Mouse (Mus musculus): ENCODE measurements around the gene Ppp1r21. TPM values are rescaled to one million over a fixed set of nuclear protein-coding genes. Genes with fewer than 3 reads are reported as not detected.

Gene Ppp1r21
- polyA plus RNA-seq, 1 experiment from 2014 or later: 19.6 TPM

DNA sequence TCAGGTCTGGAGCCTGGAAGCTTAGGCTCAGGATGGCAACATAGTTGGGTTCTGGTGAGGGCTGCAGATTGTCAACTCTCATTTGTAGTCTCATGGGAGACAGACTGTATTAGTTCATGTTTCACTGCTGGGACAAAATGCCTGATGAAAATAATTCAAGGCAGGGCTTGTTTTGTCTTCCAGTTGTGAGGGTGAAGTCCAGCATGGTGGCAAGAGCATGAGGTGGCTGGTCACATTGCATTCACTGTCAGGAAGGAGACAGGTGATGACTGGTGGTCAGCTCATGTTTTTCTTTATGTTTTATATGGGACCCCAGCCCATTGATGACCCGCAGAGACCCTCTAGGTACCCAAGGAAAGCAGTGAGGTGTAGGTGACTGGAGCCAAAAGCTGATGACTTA, 92.8 kb downstream of the Ppp1r21 start:
- H3K4me2 ChIP-seq (ENCODE audit: low read depth, low read length): no peak overlapping the region
- WGBS: 84% methylated on average over 1 of the region's 1 CpGs
- no peak overlapping the region for H3K9ac ChIP-seq (ENCODE audit: low read length)
- H3K4me1 ChIP-seq (ENCODE audit: control insufficient read depth, insufficient read depth, low read length): peaks cover 24% of the 10 kb centered on the region
- peaks cover 4% of the 10 kb centered on the region; the same call in 1 of the 2 replicates for H3K36me3 ChIP-seq (ENCODE audit: control insufficient read depth, insufficient read depth, low read length)
- ATAC-seq (ENCODE audit: insufficient read depth, low FRiP score): no peak
- H3K27ac ChIP-seq (ENCODE audit: low read length): no peak overlapping the region
- H3K9me3 ChIP-seq (replicated peaks; ENCODE audit: control insufficient read depth, low read length): no peaks in the 10 kb centered on the region
- H3K27me3 ChIP-seq (ENCODE audit: control insufficient read depth, insufficient read depth, low read length): no peaks in the 10 kb centered on the region
- H3K4me3 ChIP-seq (replicated peaks; ENCODE audit: low read length): no peak overlapping the region

DNA sequence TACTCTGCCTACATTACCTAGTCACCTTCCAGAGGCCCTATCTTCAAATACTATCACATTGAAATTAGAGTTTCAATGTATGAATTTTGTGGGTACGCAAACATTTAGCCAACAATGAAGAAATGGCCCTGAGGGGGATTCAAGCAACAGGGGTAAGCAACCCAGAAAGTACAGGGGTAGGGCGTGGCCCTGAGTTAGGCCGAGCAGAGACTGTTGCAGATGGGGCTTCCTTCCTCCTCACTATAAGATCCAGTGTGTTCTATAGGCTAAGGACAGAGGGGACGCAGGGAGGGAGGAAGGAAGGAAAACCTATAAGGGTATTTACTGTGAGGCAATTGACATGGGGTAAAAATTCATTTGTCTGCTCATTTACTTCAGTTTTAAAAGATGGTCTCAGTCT, 94.5 kb downstream of the Ppp1r21 start:
- peaks cover 4% of the 10 kb centered on the region; the same call in 1 of the 2 replicates for H3K36me3 ChIP-seq (ENCODE audit: control insufficient read depth, insufficient read depth, low read length)
- no peak overlapping the region for H3K4me2 ChIP-seq (ENCODE audit: low read depth, low read length)
- no peak for ATAC-seq (ENCODE audit: insufficient read depth, low FRiP score)
- H3K27ac ChIP-seq (ENCODE audit: low read length): no peak overlapping the region
- H3K4me3 ChIP-seq (replicated peaks; ENCODE audit: low read length): no peak overlapping the region
- H3K9me3 ChIP-seq (replicated peaks; ENCODE audit: control insufficient read depth, low read length): no peaks in the 10 kb centered on the region
- H3K4me1 ChIP-seq (ENCODE audit: control insufficient read depth, insufficient read depth, low read length): peaks cover 38% of the 10 kb centered on the region
- 83% methylated on average over 4 of the region's 4 CpGs for WGBS
- H3K27me3 ChIP-seq (ENCODE audit: control insufficient read depth, insufficient read depth, low read length): no peaks in the 10 kb centered on the region
- H3K9ac ChIP-seq (ENCODE audit: low read length): no peak overlapping the region

DNA sequence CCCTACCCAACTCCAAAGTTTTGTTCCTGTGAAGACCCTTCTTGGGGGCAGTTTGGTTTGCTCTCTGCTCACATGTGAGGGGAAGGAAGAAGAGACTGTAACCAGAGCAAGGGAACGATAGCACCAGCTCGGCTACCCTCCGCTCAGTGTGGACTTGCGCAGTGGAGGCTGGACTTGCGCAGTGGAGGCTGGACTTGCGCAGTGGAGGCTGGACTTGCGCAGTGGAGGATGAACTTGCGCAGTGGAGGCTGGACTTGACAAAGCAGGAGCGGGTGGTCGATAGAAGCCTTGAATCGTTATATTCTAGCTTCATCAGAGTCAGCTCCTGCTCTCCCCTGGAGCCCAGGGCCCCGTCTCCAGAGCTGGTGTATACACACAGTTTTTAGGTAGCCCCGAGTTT, 95.4 kb downstream of the Ppp1r21 start:
- Histone ChIP-seq H3K27ac (ENCODE audit: low read length) (peak overlapping the region; percentile 78), H3K4me3 (replicated peaks; ENCODE audit: low read length) (no peak overlapping the region), H3K4me1 (ENCODE audit: control insufficient read depth, insufficient read depth, low read length) (peaks cover 48% of the 10 kb centered on the region), H3K36me3 (ENCODE audit: control insufficient read depth, insufficient read depth, low read length) (peaks cover 4% of the 10 kb centered on the region; the same call in 1 of the 2 replicates), H3K9ac (ENCODE audit: low read length) (no peak overlapping the region), H3K27me3 (ENCODE audit: control insufficient read depth, insufficient read depth, low read length) (no peaks in the 10 kb centered on the region), H3K9me3 (replicated peaks; ENCODE audit: control insufficient read depth, low read length) (no peaks in the 10 kb centered on the region), H3K4me2 (ENCODE audit: low read depth, low read length) (no peak overlapping the region)
- no peak for ATAC-seq (ENCODE audit: insufficient read depth, low FRiP score)
- 90% methylated on average over 13 of the region's 13 CpGs for WGBS

DNA sequence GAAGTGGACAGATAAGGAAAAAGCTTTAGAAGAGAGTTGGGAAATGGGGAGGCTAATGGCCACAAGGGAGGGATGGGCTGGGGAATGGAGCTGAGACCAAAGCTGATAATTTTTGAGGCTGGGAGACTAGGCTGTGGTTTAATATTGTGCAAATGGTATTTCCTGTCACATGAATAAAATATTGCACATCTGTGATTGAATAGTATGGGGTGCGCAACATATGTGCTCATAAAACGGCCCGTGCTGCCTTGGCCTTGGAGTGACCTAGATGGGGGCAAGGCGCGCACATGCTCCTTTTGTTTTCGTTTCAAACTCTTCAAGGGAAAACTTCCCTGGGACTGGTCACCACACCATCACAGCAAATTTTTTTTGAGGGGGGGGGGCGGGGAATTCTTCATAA, 96.0 kb downstream of the Ppp1r21 start:
- Histone ChIP-seq H3K4me1 (ENCODE audit: control insufficient read depth, insufficient read depth, low read length) (peaks cover 53% of the 10 kb centered on the region), H3K27ac (ENCODE audit: low read length) (peak overlapping the region; percentile 78), H3K27me3 (ENCODE audit: control insufficient read depth, insufficient read depth, low read length) (no peaks in the 10 kb centered on the region), H3K9ac (ENCODE audit: low read length) (no peak overlapping the region), H3K36me3 (ENCODE audit: control insufficient read depth, insufficient read depth, low read length) (peaks cover 4% of the 10 kb centered on the region; the same call in 1 of the 2 replicates), H3K4me3 (replicated peaks; ENCODE audit: low read length) (no peak overlapping the region; the same call in 1 of the 2 replicates), H3K9me3 (replicated peaks; ENCODE audit: control insufficient read depth, low read length) (no peaks in the 10 kb centered on the region), H3K4me2 (ENCODE audit: low read depth, low read length) (peak overlapping the region; percentile 20)
- 45% methylated on average over 7 of the region's 7 CpGs for WGBS
- no peak for ATAC-seq (ENCODE audit: insufficient read depth, low FRiP score)

DNA sequence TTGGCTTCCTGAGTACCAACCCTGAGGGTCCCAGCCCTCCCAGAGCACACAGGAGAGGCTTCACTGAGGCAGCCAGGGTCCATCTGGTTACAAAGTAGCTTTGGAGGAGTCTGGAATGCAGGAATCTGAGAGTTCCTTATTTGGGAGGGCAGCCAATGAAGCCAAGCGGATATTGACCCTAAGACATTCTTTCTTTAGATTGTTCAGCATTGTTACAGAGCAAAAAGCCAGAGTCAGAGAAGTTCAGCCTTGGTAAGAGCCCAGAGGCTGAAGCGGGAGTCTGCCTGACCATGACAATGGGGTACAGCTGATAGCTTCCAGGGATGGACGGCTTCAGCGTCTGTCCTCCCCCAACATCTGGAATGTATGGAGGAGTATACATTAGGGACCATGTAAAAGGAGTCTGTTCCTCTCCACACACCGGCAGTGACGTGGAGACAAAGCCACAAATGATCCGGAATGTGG, 96.5 kb downstream of the Ppp1r21 start:
- H3K27me3 ChIP-seq (ENCODE audit: control insufficient read depth, insufficient read depth, low read length): no peaks in the 10 kb centered on the region
- H3K9ac ChIP-seq (ENCODE audit: low read length): peak overlapping the region; percentile 19; the same call in 1 of the 2 replicates
- H3K4me3 ChIP-seq (replicated peaks; ENCODE audit: low read length): no peak overlapping the region; the same call in 1 of the 2 replicates
- WGBS: 29% methylated on average over 7 of the region's 7 CpGs
- peaks cover 53% of the 10 kb centered on the region for H3K4me1 ChIP-seq (ENCODE audit: control insufficient read depth, insufficient read depth, low read length)
- H3K27ac ChIP-seq (ENCODE audit: low read length): peak overlapping the region; percentile 78
- H3K36me3 ChIP-seq (ENCODE audit: control insufficient read depth, insufficient read depth, low read length): peaks cover 4% of the 10 kb centered on the region; the same call in 1 of the 2 replicates
- H3K4me2 ChIP-seq (ENCODE audit: low read depth, low read length): peak overlapping the region; percentile 20
- 0 out of 2 replicates have a peak, but pooled peaks have one; percentile 19 for ATAC-seq (ENCODE audit: insufficient read depth, low FRiP score)
- no peaks in the 10 kb centered on the region for H3K9me3 ChIP-seq (replicated peaks; ENCODE audit: control insufficient read depth, low read length)

DNA sequence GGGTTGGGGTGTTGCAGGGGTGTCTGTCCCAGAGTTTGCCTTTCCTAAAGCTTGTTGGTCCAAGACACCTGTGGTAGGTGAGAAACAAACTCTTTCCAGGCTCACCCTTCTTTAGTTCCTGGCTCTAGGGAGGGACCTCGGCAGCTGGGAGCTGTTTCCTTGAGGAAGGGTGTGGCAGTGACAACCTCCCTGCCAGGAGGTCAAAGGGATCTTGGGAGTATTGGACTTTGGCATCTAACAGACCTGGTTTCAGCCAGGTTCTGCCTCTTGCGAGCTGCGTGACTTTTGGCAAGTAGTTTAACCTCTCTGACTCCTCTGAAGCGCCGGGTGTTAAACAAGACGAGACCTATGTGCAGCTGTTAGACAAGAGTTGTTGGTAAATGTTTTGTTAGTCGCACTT, 97.2 kb downstream of the Ppp1r21 start:
- WGBS: 37% methylated on average over 7 of the region's 7 CpGs
- no peak for ATAC-seq (ENCODE audit: insufficient read depth, low FRiP score)
- Histone ChIP-seq H3K27me3 (ENCODE audit: control insufficient read depth, insufficient read depth, low read length) (no peaks in the 10 kb centered on the region), H3K4me2 (ENCODE audit: low read depth, low read length) (peak overlapping the region; percentile 20), H3K9me3 (replicated peaks; ENCODE audit: control insufficient read depth, low read length) (no peaks in the 10 kb centered on the region), H3K36me3 (ENCODE audit: control insufficient read depth, insufficient read depth, low read length) (peaks cover 4% of the 10 kb centered on the region; the same call in 1 of the 2 replicates), H3K4me1 (ENCODE audit: control insufficient read depth, insufficient read depth, low read length) (peaks cover 56% of the 10 kb centered on the region), H3K27ac (ENCODE audit: low read length) (peak overlapping the region; percentile 78), H3K9ac (ENCODE audit: low read length) (peak overlapping the region; percentile 19; the same call in 1 of the 2 replicates), H3K4me3 (replicated peaks; ENCODE audit: low read length) (peak overlapping the region; percentile 12; the same call in 1 of the 2 replicates)

DNA sequence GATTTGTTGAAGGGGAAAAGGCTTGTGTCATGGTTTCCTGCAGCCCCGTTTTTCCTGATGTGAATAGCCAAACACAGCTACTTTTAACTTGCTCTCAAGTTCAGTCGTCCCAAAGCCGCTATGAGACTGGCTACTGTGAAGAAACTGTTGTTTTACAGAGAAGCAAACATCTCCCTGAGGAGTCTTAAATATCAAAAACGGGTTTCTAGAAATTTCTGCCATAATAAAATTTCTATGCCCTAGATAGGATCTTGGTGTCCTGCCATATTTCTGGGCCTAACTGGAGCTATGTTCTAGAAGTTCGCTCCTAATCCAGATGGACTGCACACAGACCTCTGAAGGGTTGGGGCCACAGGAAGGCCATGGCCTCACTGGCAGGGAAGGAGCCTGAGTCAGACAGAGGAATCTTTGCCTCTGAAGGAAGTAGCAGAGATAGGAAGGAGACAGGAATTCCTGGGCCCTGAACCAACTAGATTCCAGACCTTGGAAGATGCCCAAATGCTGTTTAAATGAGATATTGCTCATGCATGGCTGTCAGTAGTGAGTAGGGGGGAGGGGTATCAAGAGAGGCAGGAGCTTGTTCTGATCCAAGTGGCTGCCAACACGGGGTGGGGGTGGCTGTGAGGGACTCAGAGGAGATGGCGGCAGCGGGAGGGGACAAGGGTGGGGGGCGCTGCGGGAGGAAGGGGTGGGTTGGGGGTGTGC, 98.9 kb downstream of the Ppp1r21 start:
- H3K4me1 ChIP-seq (ENCODE audit: control insufficient read depth, insufficient read depth, low read length): peaks cover 56% of the 10 kb centered on the region

DNA sequence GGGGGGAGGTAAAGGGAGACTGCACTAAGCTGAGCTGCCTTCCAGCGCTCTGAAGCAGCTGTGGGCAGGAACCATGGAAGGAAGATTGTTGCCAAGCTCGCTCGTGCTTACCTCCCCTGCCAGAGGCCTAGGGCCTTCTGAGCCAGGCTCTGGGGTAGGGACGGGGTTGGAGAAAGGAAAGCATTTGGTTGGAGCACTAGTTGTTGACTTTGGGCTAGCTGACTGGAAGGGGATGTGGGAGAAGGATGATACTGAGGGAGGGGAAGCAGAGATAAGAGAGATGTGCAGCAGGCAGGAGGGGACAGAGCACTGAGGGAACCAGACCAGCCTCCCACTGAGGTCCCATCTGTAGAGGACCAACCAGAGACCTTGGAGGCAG, 99.5 kb downstream of the Ppp1r21 start:
- Histone ChIP-seq H3K9me3 (replicated peaks; ENCODE audit: control insufficient read depth, low read length) (no peaks in the 10 kb centered on the region), H3K27me3 (ENCODE audit: control insufficient read depth, insufficient read depth, low read length) (no peaks in the 10 kb centered on the region), H3K4me3 (replicated peaks; ENCODE audit: low read length) (peak overlapping the region; percentile 14; the same call in 1 of the 2 replicates), H3K9ac (ENCODE audit: low read length) (peak overlapping the region; percentile 60), H3K27ac (ENCODE audit: low read length) (peak overlapping the region; percentile 98), H3K36me3 (ENCODE audit: control insufficient read depth, insufficient read depth, low read length) (no peaks in the 10 kb centered on the region), H3K4me2 (ENCODE audit: low read depth, low read length) (peak overlapping the region; percentile 36; the same call in 1 of the 2 replicates), H3K4me1 (ENCODE audit: control insufficient read depth, insufficient read depth, low read length) (peaks cover 56% of the 10 kb centered on the region)
- peak; percentile 67; the same call in 1 of the 2 replicates for ATAC-seq (ENCODE audit: insufficient read depth, low FRiP score)
- 22% methylated on average over 4 of the region's 4 CpGs for WGBS

More for the DNA sequence above, 98.9 kb downstream of the Ppp1r21 start:
- Histone ChIP-seq H3K27ac (ENCODE audit: low read length) (peak overlapping the region; percentile 98), H3K4me2 (ENCODE audit: low read depth, low read length) (peak overlapping the region; percentile 36; the same call in 1 of the 2 replicates), H3K36me3 (ENCODE audit: control insufficient read depth, insufficient read depth, low read length) (peaks cover 3% of the 10 kb centered on the region; the same call in 1 of the 2 replicates), H3K4me3 (replicated peaks; ENCODE audit: low read length) (no peak overlapping the region), H3K9me3 (replicated peaks; ENCODE audit: control insufficient read depth, low read length) (no peaks in the 10 kb centered on the region), H3K9ac (ENCODE audit: low read length) (peak overlapping the region; percentile 60), H3K27me3 (ENCODE audit: control insufficient read depth, insufficient read depth, low read length) (no peaks in the 10 kb centered on the region)
- ATAC-seq (ENCODE audit: insufficient read depth, low FRiP score): peak; percentile 71
- WGBS: 26% methylated on average over 10 of the region's 10 CpGs

DNA sequence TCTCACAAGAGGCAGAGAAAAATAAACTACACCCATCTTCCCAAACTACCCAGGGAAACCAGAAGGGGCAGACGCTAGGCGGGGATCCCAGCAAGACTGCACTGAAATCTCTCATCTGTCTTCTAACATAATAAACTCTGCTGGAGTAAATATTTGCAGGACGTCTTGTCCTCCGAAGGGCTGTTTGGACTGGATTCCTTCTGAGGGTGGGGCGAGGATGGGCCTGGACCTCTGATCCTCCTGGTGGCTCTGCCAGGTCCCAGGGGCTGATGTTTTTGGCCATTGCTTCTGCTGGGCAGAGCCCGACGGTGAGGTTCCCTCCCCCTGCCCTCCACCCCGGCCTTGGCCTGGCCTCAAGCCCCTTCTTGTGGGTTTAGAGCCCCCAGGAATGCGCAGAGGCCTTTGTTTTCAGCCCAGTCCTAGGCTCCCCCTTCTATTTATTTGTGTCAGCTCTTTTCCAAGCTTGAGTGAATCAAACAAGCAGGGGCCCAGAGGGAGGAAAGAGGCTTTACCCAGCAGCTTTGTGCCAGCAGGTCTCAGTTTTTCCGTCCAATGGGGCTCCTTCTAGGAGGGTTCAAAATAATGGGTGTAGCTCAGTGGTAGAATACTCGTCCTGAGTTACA, 100.1 kb downstream of the Ppp1r21 start:
- Histone ChIP-seq H3K36me3 (ENCODE audit: control insufficient read depth, insufficient read depth, low read length) (no peaks in the 10 kb centered on the region), H3K4me1 (ENCODE audit: control insufficient read depth, insufficient read depth, low read length) (peaks cover 56% of the 10 kb centered on the region), H3K4me3 (replicated peaks; ENCODE audit: low read length) (0 out of 2 replicates have a peak overlapping the region, but pooled peaks have one; percentile 10)

More for the DNA sequence above, 100.1 kb downstream of the Ppp1r21 start:
- Histone ChIP-seq H3K9me3 (replicated peaks; ENCODE audit: control insufficient read depth, low read length) (no peaks in the 10 kb centered on the region), H3K27me3 (ENCODE audit: control insufficient read depth, insufficient read depth, low read length) (no peaks in the 10 kb centered on the region), H3K9ac (ENCODE audit: low read length) (peak overlapping the region; percentile 63), H3K27ac (ENCODE audit: low read length) (peak overlapping the region; percentile 98), H3K4me2 (ENCODE audit: low read depth, low read length) (peak overlapping the region; percentile 34)
- WGBS: 13% methylated on average over 11 of the region's 11 CpGs
- peak; percentile 34 for ATAC-seq (ENCODE audit: insufficient read depth, low FRiP score)
